Mouse (Mus musculus) liver, embryonic 16.5 days (tissue): ENCODE results near the gene Frrs1. TPM values are rescaled to one million over a fixed set of nuclear protein-coding genes. Genes with fewer than 3 reads are reported as not detected.

Experiments used
- ATAC-seq: fragments of 200-750 bp; cut with Nextera tagmentation; 2 replicates; pipeline ENCODE4 v1.8.0; 2017; ENCODE audit warnings: low read depth, mild to moderate bottlenecking, moderate number of reproducible peaks, moderate library complexity
- H3K27ac ChIP-seq: fragments of 300-500 bp; sonication (generic); 2 replicates; pipeline ENCODE4 v1.5.1; 2014; ENCODE audit warnings: mild to moderate bottlenecking, low read length
- H3K27me3 ChIP-seq: fragments of 300-500 bp; sonication (generic); 2 replicates; pipeline ENCODE4 v1.6.1; 2014; ENCODE audit warnings: low read depth, low read length, mixed read lengths; ENCODE audit not compliant: control insufficient read depth, insufficient read depth
- H3K36me3 ChIP-seq: fragments of 300-500 bp; sonication (generic); 2 replicates; pipeline ENCODE4 v1.6.1; 2014; ENCODE audit warnings: mild to moderate bottlenecking; ENCODE audit not compliant: control insufficient read depth, insufficient read depth
- H3K4me1 ChIP-seq: fragments of 300-500 bp; sonication (generic); 2 replicates; pipeline ENCODE4 v1.6.1; 2014; ENCODE audit warnings: low read depth, low read length, mixed read lengths; ENCODE audit not compliant: control insufficient read depth
- H3K4me2 ChIP-seq: fragments of 300-500 bp; sonication (generic); 2 replicates; pipeline ENCODE4 v1.6.1; 2014; ENCODE audit warnings: low read depth, low read length, mixed read lengths
- H3K4me3 ChIP-seq: fragments of 300-500 bp; sonication (generic); 2 replicates; pipeline ENCODE4 v1.5.1; 2014; ENCODE audit warnings: low read depth, mild to moderate bottlenecking, low read length
- H3K9ac ChIP-seq: fragments of 300-500 bp; sonication (generic); 2 replicates; pipeline ENCODE4 v1.6.1; 2014; ENCODE audit warnings: low read depth, low read length
- H3K9me3 ChIP-seq: fragments of 300-500 bp; sonication (generic); replicated peaks from 2 replicates; pipeline ENCODE4 v1.6.1; 2016; ENCODE audit warnings: low read length; ENCODE audit not compliant: control insufficient read depth
- WGBS: fragments of 180-500 bp; shearing (Covaris S2); extraction: QIAGEN DNeasy Blood & Tissue Kit; methylation state at CpG from one replicate; pipeline ENCODE4 v1.1.7; 2014; ENCODE audit not compliant: insufficient replicate concordance; 5-methylcytosine and 5-hydroxymethylcytosine counted together
- polyA plus RNA-seq: library from polyadenylated mRNA; unstranded; fragments of >200 nt; fragmentation: Nextera tagmentation; extraction: Ambion mirVana; gene quantifications from 2 replicates; pipeline ENCODE4 v1.2.1, GENCODE M21; 2015

Frrs1 gene
- polyA plus RNA-seq, 1 experiment from 2014 or later = 51.8 TPM

GRCm38 (mm10) chr3:116941559-116942117 lies 82.4 kb downstream of the Frrs1 start:
- Histone ChIP-seq H3K27ac (no peak overlapping the region), H3K4me3 (no peak overlapping the region), H3K9me3 (no peaks in the 10 kb centered on the region), H3K4me1 (no peaks in the 10 kb centered on the region), H3K9ac (no peak overlapping the region), H3K27me3 (no peaks in the 10 kb centered on the region), H3K4me2 (no peak overlapping the region), H3K36me3 (no peaks in the 10 kb centered on the region)
- 0 out of 2 replicates have a peak, but pooled peaks have one; percentile 21 for ATAC-seq
- 71% methylated on average over 1 of the region's 1 CpGs for WGBS

- Histone ChIP-seq H3K9ac (no peak overlapping the region), H3K4me2 (no peak overlapping the region), H3K27ac (no peak overlapping the region), H3K4me3 (no peak overlapping the region), H3K27me3 (no peaks in the 10 kb centered on the region), H3K36me3 (no peaks in the 10 kb centered on the region), H3K9me3 (no peaks in the 10 kb centered on the region), H3K4me1 (no peaks in the 10 kb centered on the region)
- no peak for ATAC-seq
- WGBS = 67% methylated on average over 6 of the region's 6 CpGs
Observed at GRCm38 (mm10) chr3:116942751-116943150, 83.5 kb downstream of the Frrs1 start.

GRCm38 (mm10) chr3:116943422-116943821 lies 84.2 kb downstream of the Frrs1 start:
- 57% methylated on average over 4 of the region's 4 CpGs for WGBS
- Histone ChIP-seq H3K4me3 (no peak overlapping the region), H3K9ac (no peak overlapping the region), H3K27me3 (no peaks in the 10 kb centered on the region), H3K4me1 (no peaks in the 10 kb centered on the region), H3K36me3 (no peaks in the 10 kb centered on the region), H3K4me2 (no peak overlapping the region), H3K9me3 (no peaks in the 10 kb centered on the region), H3K27ac (no peak overlapping the region)
- ATAC-seq = no peak

- no peaks in the 10 kb centered on the region for H3K36me3 ChIP-seq
- H3K4me3 ChIP-seq = no peak overlapping the region
- no peak overlapping the region for H3K9ac ChIP-seq
- WGBS = 59% methylated on average over 4 of the region's 4 CpGs
- H3K4me1 ChIP-seq = no peaks in the 10 kb centered on the region; the same call in 1 of the 2 replicates
- ATAC-seq = no peak
- no peak overlapping the region for H3K27ac ChIP-seq
- no peak overlapping the region for H3K4me2 ChIP-seq
- no peaks in the 10 kb centered on the region for H3K9me3 ChIP-seq
- H3K27me3 ChIP-seq = no peaks in the 10 kb centered on the region
Observed at GRCm38 (mm10) chr3:116946476-116946875, 87.2 kb downstream of the Frrs1 start.

GRCm38 (mm10) chr3:116950665-116951115 lies 91.4 kb downstream of the Frrs1 start:
- 51% methylated on average over 6 of the region's 6 CpGs for WGBS

GRCm38 (mm10) chr3:116951489-116951888 lies 92.2 kb downstream of the Frrs1 start:
- 62% methylated on average over 3 of the region's 3 CpGs for WGBS
- Histone ChIP-seq H3K4me3 (no peak overlapping the region), H3K4me1 (no peaks in the 10 kb centered on the region; the same call in 1 of the 2 replicates), H3K9me3 (no peaks in the 10 kb centered on the region), H3K9ac (no peak overlapping the region), H3K36me3 (no peaks in the 10 kb centered on the region), H3K27me3 (no peaks in the 10 kb centered on the region), H3K27ac (0 out of 2 replicates have a peak overlapping the region, but pooled peaks have one; percentile 7), H3K4me2 (no peak overlapping the region)
- ATAC-seq = no peak

More at GRCm38 (mm10) chr3:116950665-116951115, 91.4 kb downstream of the Frrs1 start:
- Histone ChIP-seq H3K9ac (no peak overlapping the region), H3K4me3 (no peak overlapping the region), H3K27ac (0 out of 2 replicates have a peak overlapping the region, but pooled peaks have one; percentile 30), H3K27me3 (no peaks in the 10 kb centered on the region), H3K4me2 (no peak overlapping the region), H3K4me1 (no peaks in the 10 kb centered on the region; the same call in 1 of the 2 replicates), H3K36me3 (no peaks in the 10 kb centered on the region), H3K9me3 (no peaks in the 10 kb centered on the region)
- peak; percentile 87 for ATAC-seq

- Histone ChIP-seq H3K4me3 (no peak overlapping the region), H3K27ac (no peak overlapping the region), H3K9me3 (no peaks in the 10 kb centered on the region), H3K27me3 (no peaks in the 10 kb centered on the region), H3K4me2 (no peak overlapping the region), H3K4me1 (no peaks in the 10 kb centered on the region; the same call in 1 of the 2 replicates), H3K36me3 (no peaks in the 10 kb centered on the region), H3K9ac (no peak overlapping the region)
- no peak for ATAC-seq
- 55% methylated on average over 8 of the region's 8 CpGs for WGBS
Observed at GRCm38 (mm10) chr3:116952242-116952899, 93.1 kb downstream of the Frrs1 start.

GRCm38 (mm10) chr3:116953366-116953765 lies 94.1 kb downstream of the Frrs1 start:
- Histone ChIP-seq H3K36me3 (no peaks in the 10 kb centered on the region), H3K27me3 (no peaks in the 10 kb centered on the region), H3K4me3 (no peak overlapping the region), H3K27ac (no peak overlapping the region), H3K4me2 (no peak overlapping the region), H3K9ac (no peak overlapping the region), H3K9me3 (no peaks in the 10 kb centered on the region), H3K4me1 (no peaks in the 10 kb centered on the region; the same call in 1 of the 2 replicates)
- no peak for ATAC-seq
- 52% methylated on average over 6 of the region's 6 CpGs for WGBS

GRCm38 (mm10) chr3:116955061-116955460 lies 95.8 kb downstream of the Frrs1 start:
- 57% methylated on average over 6 of the region's 6 CpGs for WGBS
- no peaks in the 10 kb centered on the region for H3K27me3 ChIP-seq
- no peak overlapping the region for H3K4me3 ChIP-seq
- H3K4me2 ChIP-seq = no peak overlapping the region
- no peak for ATAC-seq
- no peak overlapping the region for H3K9ac ChIP-seq
- H3K36me3 ChIP-seq = no peaks in the 10 kb centered on the region
- H3K9me3 ChIP-seq = no peaks in the 10 kb centered on the region
- no peak overlapping the region for H3K27ac ChIP-seq
- H3K4me1 ChIP-seq = no peaks in the 10 kb centered on the region; the same call in 1 of the 2 replicates
